Mouse (Mus musculus) embryonic facial prominence, embryonic 15.5 days (tissue): ENCODE data around the gene Trmt44. TPM values are rescaled to one million over a fixed set of nuclear protein-coding genes. Genes with fewer than 3 reads are reported as not detected.

Source experiments
- ATAC-seq: fragments of 200-750 bp; cut with Nextera tagmentation; 2 replicates; pipeline ENCODE4 v1.8.0; 2017; ENCODE audit warnings: low read depth, moderate TSS enrichment; ENCODE audit not compliant: insufficient number of reproducible peaks, low FRiP score, low TSS enrichment
- H3K27ac ChIP-seq: fragments of 300-500 bp; sonication (generic); replicated peaks from 2 replicates; pipeline ENCODE4 v1.5.1; 2015; ENCODE audit warnings: mild to moderate bottlenecking, inconsistent platforms
- H3K27me3 ChIP-seq: fragments of 300-500 bp; sonication (generic); 2 replicates; pipeline ENCODE4 v1.6.1; 2015; ENCODE audit warnings: inconsistent platforms
- H3K36me3 ChIP-seq: fragments of 300-500 bp; sonication (generic); 2 replicates; pipeline ENCODE4 v1.6.1; 2015; ENCODE audit warnings: mild to moderate bottlenecking, inconsistent platforms
- H3K4me1 ChIP-seq: fragments of 300-500 bp; sonication (generic); 2 replicates; pipeline ENCODE4 v1.6.1; 2015; ENCODE audit warnings: inconsistent platforms
- H3K4me2 ChIP-seq: fragments of 300-500 bp; sonication (generic); replicated peaks from 2 replicates; pipeline ENCODE4 v1.6.1; 2015; ENCODE audit warnings: mild to moderate bottlenecking, inconsistent platforms
- H3K4me3 ChIP-seq: fragments of 300-500 bp; sonication (generic); replicated peaks from 2 replicates; pipeline ENCODE4 v1.5.1; 2015; ENCODE audit warnings: mild to moderate bottlenecking, inconsistent platforms
- H3K9ac ChIP-seq: fragments of 300-500 bp; sonication (generic); 2 replicates; pipeline ENCODE4 v1.6.1; 2015; ENCODE audit warnings: inconsistent platforms
- H3K9me3 ChIP-seq: fragments of 300-500 bp; sonication (generic); replicated peaks from 2 replicates; pipeline ENCODE4 v1.6.1; 2016; ENCODE audit warnings: inconsistent platforms
- WGBS: fragments of 180-500 bp; shearing (Covaris S2); methylation state at CpG from one replicate; pipeline ENCODE4 v1.1.7; 2015; 5-methylcytosine and 5-hydroxymethylcytosine counted together
- polyA plus RNA-seq: library from polyadenylated mRNA; unstranded; fragments of >200 nt; fragmentation: Nextera tagmentation; extraction: Ambion mirVana; gene quantifications from 2 replicates; pipeline ENCODE4 v1.2.1, GENCODE M21; 2015

The Trmt44 gene
- polyA plus RNA-seq, 1 experiment from 2014 or later = 8.4 TPM

GRCm38 (mm10) chr5:35565217-35565616, 9.7 kb downstream of the Trmt44 start:
- Histone ChIP-seq H3K9me3 (no peaks in the 10 kb centered on the region), H3K4me3 (no peak overlapping the region), H3K27me3 (no peaks in the 10 kb centered on the region), H3K4me1 (no peaks in the 10 kb centered on the region), H3K27ac (no peak overlapping the region), H3K36me3 (peaks cover 93% of the 10 kb centered on the region), H3K4me2 (no peak overlapping the region), H3K9ac (no peak overlapping the region)
- 87% methylated on average over 9 of the region's 9 CpGs for WGBS
- no peak for ATAC-seq

DNA sequence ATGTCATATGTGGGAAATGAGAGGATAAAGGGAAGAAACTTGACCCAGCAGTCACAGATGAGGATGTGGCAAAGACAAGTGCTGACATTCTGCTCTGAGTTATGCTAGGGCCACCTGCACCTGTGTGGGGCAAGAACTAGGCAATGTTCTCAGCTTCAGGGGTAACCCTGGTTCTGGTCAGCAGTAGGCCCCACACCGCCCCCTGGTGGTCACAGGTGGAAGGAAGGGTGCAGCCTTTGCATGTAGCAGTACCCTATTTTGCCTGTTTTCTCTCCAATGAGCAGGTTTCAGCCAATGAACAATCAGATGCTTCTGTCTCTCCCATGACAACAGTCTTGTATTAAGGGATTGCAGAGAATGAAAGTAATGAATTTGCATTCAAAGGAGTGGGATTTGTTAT, 11.4 kb downstream of the Trmt44 start:
- peaks cover 89% of the 10 kb centered on the region for H3K36me3 ChIP-seq
- no peak overlapping the region for H3K4me2 ChIP-seq
- ATAC-seq = no peak
- H3K4me1 ChIP-seq = peaks cover 6% of the 10 kb centered on the region; the same call in 1 of the 2 replicates
- H3K9ac ChIP-seq = no peak overlapping the region
- H3K27me3 ChIP-seq = no peaks in the 10 kb centered on the region
- H3K27ac ChIP-seq = no peak overlapping the region
- 5% methylated on average over 1 of the region's 1 CpGs for WGBS
- H3K9me3 ChIP-seq = no peaks in the 10 kb centered on the region
- H3K4me3 ChIP-seq = no peak overlapping the region

DNA sequence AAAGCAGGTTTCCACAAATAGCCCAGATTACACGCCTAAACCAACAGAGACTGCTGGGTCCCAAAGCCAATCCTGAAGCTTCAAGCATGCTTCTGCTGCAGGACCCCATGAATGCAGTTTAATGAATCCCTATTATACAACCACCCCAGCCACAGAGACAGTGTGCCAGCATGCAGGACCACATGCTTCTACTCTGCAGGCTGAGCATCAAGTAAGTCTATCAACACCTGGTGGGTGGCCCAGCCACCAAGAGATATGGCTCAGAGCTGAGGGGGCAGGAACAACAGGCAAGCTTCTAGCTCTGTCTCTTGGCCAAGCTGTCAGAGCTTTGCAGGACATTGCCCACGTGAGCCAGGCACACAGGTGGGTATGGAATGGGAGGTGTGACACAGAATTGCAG, 12.3 kb downstream of the Trmt44 start:
- H3K9me3 ChIP-seq = no peaks in the 10 kb centered on the region
- no peak overlapping the region for H3K9ac ChIP-seq
- no peak for ATAC-seq
- no peak overlapping the region for H3K4me2 ChIP-seq
- 92% methylated on average over 2 of the region's 2 CpGs for WGBS
- H3K4me1 ChIP-seq = peaks cover 9% of the 10 kb centered on the region; the same call in 1 of the 2 replicates
- no peak overlapping the region for H3K27ac ChIP-seq
- H3K36me3 ChIP-seq = peaks cover 88% of the 10 kb centered on the region
- H3K4me3 ChIP-seq = no peak overlapping the region
- H3K27me3 ChIP-seq = no peaks in the 10 kb centered on the region

DNA sequence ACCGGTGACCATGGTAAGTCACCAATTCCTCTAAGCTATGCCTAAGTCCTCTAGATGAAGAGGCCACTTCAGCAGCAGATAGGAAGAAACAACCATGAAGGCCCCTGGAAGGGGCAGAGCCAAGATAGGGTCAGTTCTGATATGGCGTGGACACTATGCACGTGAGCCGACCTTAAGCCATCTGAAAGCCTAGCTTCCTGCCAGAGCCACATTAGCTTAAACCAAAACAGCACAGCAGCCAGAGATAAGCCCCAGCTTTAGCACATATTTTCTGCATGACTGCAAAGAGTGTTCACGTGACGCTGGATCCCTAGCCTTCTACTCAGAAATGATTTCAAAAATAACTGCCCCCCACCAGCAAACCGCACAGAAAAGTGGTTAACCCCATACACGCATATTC, 15.4 kb downstream of the Trmt44 start:
- H3K4me3 ChIP-seq = no peak overlapping the region
- no peaks in the 10 kb centered on the region for H3K9me3 ChIP-seq
- peaks cover 9% of the 10 kb centered on the region; the same call in 1 of the 2 replicates for H3K4me1 ChIP-seq
- no peaks in the 10 kb centered on the region for H3K27me3 ChIP-seq
- H3K9ac ChIP-seq = no peak overlapping the region
- WGBS = 54% methylated on average over 8 of the region's 8 CpGs
- peaks cover 81% of the 10 kb centered on the region for H3K36me3 ChIP-seq
- H3K4me2 ChIP-seq = no peak overlapping the region
- H3K27ac ChIP-seq = peak overlapping the region; percentile 65
- no peak for ATAC-seq

DNA sequence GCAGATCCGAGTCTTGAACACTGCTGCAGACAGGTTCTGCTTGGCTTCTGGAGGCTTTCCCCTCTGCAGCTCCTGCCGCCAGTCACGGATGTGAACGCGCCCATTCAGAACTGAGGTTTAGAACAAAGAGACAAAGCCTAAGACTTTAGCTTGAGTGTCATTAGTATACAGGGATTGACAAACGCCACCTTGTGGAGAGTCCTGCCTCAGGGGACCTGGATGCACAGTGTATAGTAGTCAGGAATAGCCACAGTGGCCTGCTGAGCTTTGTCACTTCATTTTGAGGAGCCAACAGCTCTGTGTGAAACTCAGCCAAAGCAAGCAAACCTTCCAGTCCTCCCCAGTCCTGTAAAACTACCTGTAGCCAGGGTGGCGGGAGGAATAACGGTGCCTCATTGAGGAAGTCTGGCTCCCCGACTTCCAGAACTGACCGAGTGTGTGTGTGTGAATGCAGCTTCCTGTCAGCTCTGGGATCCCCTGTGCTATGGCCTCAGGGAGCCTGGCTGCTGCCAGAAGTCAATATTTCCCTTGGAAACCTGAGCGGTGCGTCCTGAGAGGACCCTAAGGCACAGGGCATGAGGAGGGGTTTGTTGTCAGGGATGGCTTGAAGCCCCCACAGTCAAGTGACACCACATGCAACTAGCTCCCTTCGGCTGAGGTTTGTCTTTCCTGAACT, 16.8 kb downstream of the Trmt44 start:
- Histone ChIP-seq H3K4me3 (no peak overlapping the region), H3K36me3 (peaks cover 70% of the 10 kb centered on the region), H3K4me2 (no peak overlapping the region), H3K9me3 (no peaks in the 10 kb centered on the region), H3K4me1 (peaks cover 9% of the 10 kb centered on the region; the same call in 1 of the 2 replicates), H3K27me3 (no peaks in the 10 kb centered on the region), H3K27ac (no peak overlapping the region), H3K9ac (no peak overlapping the region)
- ATAC-seq = no peak
- WGBS = 67% methylated on average over 13 of the region's 13 CpGs

GRCm38 (mm10) chr5:35556393-35556792, 18.5 kb downstream of the Trmt44 start:
- no peaks in the 10 kb centered on the region for H3K27me3 ChIP-seq
- peaks cover 22% of the 10 kb centered on the region for H3K4me1 ChIP-seq
- H3K9me3 ChIP-seq = no peaks in the 10 kb centered on the region
- H3K36me3 ChIP-seq = peaks cover 53% of the 10 kb centered on the region
- no peak overlapping the region for H3K4me2 ChIP-seq
- ATAC-seq = no peak
- no peak overlapping the region for H3K27ac ChIP-seq
- no peak overlapping the region for H3K4me3 ChIP-seq
- H3K9ac ChIP-seq = no peak overlapping the region
- 89% methylated on average over 7 of the region's 7 CpGs for WGBS

GRCm38 (mm10) chr5:35552838-35553539, 21.9 kb downstream of the Trmt44 start:
- Histone ChIP-seq H3K4me3 (no peak overlapping the region), H3K27ac (peak overlapping the region; percentile 70), H3K9me3 (no peaks in the 10 kb centered on the region), H3K4me1 (peaks cover 13% of the 10 kb centered on the region), H3K4me2 (no peak overlapping the region), H3K27me3 (no peaks in the 10 kb centered on the region), H3K36me3 (peaks cover 30% of the 10 kb centered on the region), H3K9ac (no peak overlapping the region)
- no peak for ATAC-seq
- WGBS = 72% methylated on average over 4 of the region's 4 CpGs

DNA sequence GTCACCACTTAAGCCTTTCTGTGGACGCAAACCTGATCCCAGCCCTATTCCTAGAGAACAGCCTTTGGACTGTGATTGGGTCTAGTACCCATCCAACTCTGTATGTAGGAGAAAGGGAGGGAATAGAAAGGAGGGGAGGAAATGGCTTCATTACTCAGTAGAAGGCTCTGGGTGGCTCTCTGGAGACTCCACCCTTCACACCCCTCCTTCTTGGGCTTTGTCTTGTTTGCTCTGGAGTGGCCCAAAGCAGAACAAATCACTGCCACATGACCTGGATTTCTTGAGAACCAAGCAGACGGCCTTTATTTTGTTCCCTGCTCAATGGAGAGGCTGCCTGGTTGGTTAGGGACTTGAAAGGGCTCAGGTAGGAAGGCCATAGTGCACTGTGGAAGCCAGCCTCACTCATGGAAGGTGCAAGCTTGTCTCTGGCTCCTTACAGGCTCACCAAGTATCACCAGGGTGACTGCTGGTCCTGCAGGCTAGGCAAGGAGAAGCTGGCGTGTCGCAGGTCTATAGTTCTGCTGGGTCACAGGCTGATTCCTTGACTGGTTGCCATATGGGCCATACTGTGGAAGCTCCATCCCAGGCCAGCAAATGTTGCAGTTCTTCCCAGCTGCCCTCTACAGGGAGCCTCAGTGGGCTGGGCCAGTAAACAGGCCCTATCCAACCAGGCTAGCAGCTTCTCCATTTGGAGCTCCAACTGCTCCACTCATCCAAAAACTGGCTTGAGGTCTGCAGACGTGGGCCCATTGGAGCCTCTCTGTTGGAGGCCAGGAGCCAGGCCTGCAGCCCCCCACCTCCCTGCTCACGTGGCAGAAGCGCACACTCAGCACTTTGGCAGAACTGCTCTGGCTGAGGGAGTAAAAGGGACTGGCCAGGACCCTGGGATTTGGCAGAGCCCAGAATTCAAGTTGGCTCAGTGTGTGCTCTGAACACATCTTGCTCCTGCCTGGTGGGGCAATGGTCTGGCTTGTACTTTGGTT, 22.7 kb downstream of the Trmt44 start:
- Histone ChIP-seq H3K4me2 (no peak overlapping the region), H3K4me3 (no peak overlapping the region), H3K4me1 (peaks cover 13% of the 10 kb centered on the region), H3K9me3 (no peaks in the 10 kb centered on the region), H3K36me3 (peaks cover 23% of the 10 kb centered on the region), H3K27me3 (no peaks in the 10 kb centered on the region), H3K27ac (peak overlapping the region; percentile 70), H3K9ac (no peak overlapping the region)
- ATAC-seq = peak; percentile 69
- 39% methylated on average over 7 of the region's 7 CpGs for WGBS

DNA sequence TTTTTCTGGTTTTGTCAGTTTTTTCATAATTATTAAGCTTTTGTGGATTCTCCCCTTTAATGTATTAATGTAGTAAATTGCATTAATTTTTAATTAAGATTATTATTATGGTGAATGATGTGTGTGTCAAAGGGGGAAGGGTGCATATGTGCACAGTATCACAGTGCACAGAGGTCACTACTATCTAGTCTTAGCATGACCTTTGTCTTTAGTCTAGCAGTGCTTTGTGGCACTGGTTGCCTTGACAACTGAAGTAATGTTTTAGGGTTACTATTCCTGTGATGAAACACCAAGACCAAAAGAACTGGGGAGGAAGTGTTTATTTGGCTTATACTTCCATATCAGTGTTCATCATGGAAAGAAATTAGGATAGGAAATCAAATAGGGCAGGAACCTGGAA, 28.7 kb downstream of the Trmt44 start:
- ATAC-seq = no peak
- Histone ChIP-seq H3K27me3 (no peaks in the 10 kb centered on the region), H3K4me2 (no peak overlapping the region), H3K4me1 (peaks cover 3% of the 10 kb centered on the region), H3K27ac (no peak overlapping the region), H3K9me3 (no peaks in the 10 kb centered on the region), H3K9ac (no peak overlapping the region), H3K4me3 (no peak overlapping the region), H3K36me3 (no peaks in the 10 kb centered on the region)

DNA sequence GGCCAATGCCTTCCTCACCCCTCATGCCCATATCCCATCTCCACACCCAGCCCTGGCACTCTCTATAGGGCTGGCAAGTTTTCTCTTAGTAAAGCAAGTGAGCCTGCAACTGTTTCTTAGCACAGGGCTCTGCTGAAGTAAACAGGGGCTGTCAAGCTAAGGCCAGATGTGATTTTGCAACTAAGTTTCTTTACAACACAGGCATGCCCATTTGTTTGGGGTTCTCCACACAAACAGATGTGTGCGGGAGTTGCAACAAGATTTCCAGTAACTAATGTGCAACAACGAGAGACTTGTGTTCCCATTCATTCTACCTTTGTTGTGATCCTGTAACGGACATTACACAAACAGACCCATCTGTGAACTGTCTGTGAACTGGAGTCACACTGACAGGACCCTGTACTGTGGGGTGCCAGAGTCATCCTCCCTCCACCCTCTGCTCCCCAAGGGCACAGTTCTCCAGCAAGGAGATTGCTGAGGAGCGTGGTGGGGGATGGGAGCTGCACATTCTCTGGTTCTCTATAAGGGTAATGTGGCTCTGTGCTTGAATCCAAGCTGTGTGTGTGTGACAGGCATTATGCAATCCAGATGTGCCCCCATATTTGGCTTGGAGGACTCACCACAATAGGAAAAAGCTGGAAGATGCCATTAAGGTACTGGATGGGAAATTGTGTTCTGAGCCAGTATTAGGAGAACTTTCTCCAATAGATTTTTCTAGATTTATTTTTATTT, 33.6 kb downstream of the Trmt44 start:
- WGBS = 24% methylated on average over 4 of the region's 4 CpGs
- Histone ChIP-seq H3K9ac (no peak overlapping the region), H3K4me1 (peaks cover 19% of the 10 kb centered on the region), H3K27ac (peak overlapping the region; percentile 84), H3K4me3 (no peak overlapping the region), H3K9me3 (no peaks in the 10 kb centered on the region), H3K36me3 (no peaks in the 10 kb centered on the region), H3K27me3 (no peaks in the 10 kb centered on the region; the same call in 1 of the 2 replicates), H3K4me2 (0 out of 2 replicates have a peak overlapping the region, but pooled peaks have one; percentile 9)
- peak; percentile 49; the same call in 1 of the 2 replicates for ATAC-seq
